Mouse (Mus musculus) stomach, embryonic 16.5 days (tissue): ENCODE results near the gene Cacna1h. TPM values are rescaled to one million over a fixed set of nuclear protein-coding genes. Genes with fewer than 3 reads are reported as not detected.
A peak's percentile ranks its signal among the peaks of the same experiment; 100 is the strongest.

Experiments
- ATAC-seq: fragments of 200-750 bp; cut with Nextera tagmentation; 2 replicates; pipeline ENCODE4 v1.8.0; 2017; ENCODE audit warnings: moderate number of reproducible peaks, moderate TSS enrichment; ENCODE audit not compliant: insufficient read depth, low FRiP score
- H3K27ac ChIP-seq: fragments of 300-500 bp; sonication (generic); 2 replicates; pipeline ENCODE4 v1.5.1; 2014; ENCODE audit warnings: low read length
- H3K27me3 ChIP-seq: fragments of 300-500 bp; sonication (generic); 2 replicates; pipeline ENCODE4 v1.6.1; 2014; ENCODE audit warnings: low read length, control low read depth, mixed read lengths; ENCODE audit not compliant: control insufficient read depth, insufficient read depth
- H3K36me3 ChIP-seq: fragments of 300-500 bp; sonication (generic); 2 replicates; pipeline ENCODE4 v1.6.1; 2014; ENCODE audit warnings: low read length; ENCODE audit not compliant: control insufficient read depth, insufficient read depth
- H3K4me1 ChIP-seq: fragments of 300-500 bp; sonication (generic); 2 replicates; pipeline ENCODE4 v1.6.1; 2014; ENCODE audit warnings: low read length, control low read depth, mixed read lengths; ENCODE audit not compliant: control insufficient read depth, insufficient read depth
- H3K4me2 ChIP-seq: fragments of 300-500 bp; sonication (generic); 2 replicates; pipeline ENCODE4 v1.6.1; 2014; ENCODE audit warnings: low read depth, low read length, mixed read lengths
- H3K4me3 ChIP-seq: fragments of 300-500 bp; sonication (generic); replicated peaks from 2 replicates; pipeline ENCODE4 v1.5.1; 2014; ENCODE audit warnings: mild to moderate bottlenecking, low read length
- H3K9ac ChIP-seq: fragments of 300-500 bp; sonication (generic); 2 replicates; pipeline ENCODE4 v1.6.1; 2014; ENCODE audit warnings: low read length
- H3K9me3 ChIP-seq: fragments of 300-500 bp; sonication (generic); replicated peaks from 2 replicates; pipeline ENCODE4 v1.6.1; 2016; ENCODE audit warnings: low read length, control low read depth; ENCODE audit not compliant: control insufficient read depth
- WGBS: fragments of 180-500 bp; shearing (Covaris S2); extraction: QIAGEN DNeasy Blood & Tissue Kit; methylation state at CpG from one replicate; pipeline ENCODE4 v1.1.7; 2014; 5-methylcytosine and 5-hydroxymethylcytosine counted together
- polyA plus RNA-seq: library from polyadenylated mRNA; unstranded; fragments of >200 nt; fragmentation: Nextera tagmentation; extraction: Ambion mirVana; gene quantifications from 2 replicates; pipeline ENCODE4 v1.2.1, GENCODE M21; 2015

The Cacna1h gene
- polyA plus RNA-seq, 1 experiment from 2014 or later, result 2.9 TPM

DNA sequence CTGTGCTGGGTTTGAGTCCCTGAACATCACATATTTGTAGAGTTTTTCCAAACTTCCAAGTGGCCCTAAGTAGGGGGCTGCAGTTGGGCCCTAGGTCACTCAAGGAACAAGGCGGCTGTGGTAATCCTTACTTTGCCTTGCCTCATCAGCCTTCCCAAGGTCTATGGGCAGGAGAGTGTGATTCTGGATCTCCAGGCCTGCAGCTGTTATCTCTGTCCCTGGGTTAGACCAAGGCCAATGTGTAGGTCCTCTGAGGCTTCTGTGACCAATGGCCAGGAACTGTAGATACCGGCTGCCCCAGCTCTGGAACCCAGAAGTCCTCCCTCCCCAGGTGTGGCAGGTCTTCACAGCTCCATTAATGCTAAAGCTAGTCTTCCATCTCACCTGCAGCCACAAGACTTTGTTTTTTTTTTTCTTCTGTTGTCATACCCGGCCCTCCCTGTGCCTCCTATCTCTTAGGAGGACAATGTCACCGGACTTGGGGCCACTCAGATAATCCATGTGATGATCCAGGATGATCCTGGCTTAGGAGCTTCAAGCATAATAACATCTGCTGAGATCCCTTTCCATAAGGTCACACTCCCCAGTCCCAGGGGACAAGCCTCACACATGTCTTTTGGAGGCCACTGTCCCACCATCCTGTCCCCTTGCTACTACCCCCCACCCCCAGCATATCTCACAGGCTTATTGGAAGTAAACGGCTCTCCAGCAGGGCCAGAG lies 18.8 kb upstream of the Cacna1h start:
- ATAC-seq, result no peak

DNA sequence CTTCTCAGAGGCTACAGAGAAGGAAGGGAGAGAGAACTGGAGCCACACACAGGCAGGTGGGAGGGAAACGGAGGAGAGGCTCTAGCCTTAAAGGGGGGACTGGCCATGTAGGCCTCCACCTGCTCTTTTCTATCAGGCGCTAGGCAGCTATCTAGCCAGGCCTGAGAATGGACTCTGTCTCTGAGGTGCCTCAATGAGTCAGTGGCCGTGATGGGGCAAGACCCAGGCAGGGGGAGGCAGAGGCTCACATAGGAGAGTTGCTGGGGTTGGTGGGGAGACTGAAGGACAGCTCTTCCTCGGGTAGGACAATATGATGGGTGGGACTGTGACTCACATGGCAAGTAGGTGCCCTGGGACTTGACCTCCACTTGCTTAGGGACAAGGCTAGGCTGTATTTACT lies 16.7 kb upstream of the Cacna1h start:
- Histone ChIP-seq H3K36me3 (no peaks in the 10 kb centered on the region), H3K4me2 (no peak overlapping the region), H3K27me3 (no peaks in the 10 kb centered on the region), H3K9ac (no peak overlapping the region), H3K27ac (no peak overlapping the region), H3K4me3 (no peak overlapping the region), H3K9me3 (no peaks in the 10 kb centered on the region), H3K4me1 (no peaks in the 10 kb centered on the region)
- 54% methylated on average over 4 of the region's 4 CpGs for WGBS
- no peak for ATAC-seq

More for the DNA sequence above, 18.8 kb upstream of the Cacna1h start:
- Histone ChIP-seq H3K27me3 (no peaks in the 10 kb centered on the region), H3K9me3 (no peaks in the 10 kb centered on the region), H3K4me2 (no peak overlapping the region), H3K4me3 (no peak overlapping the region), H3K9ac (no peak overlapping the region), H3K36me3 (no peaks in the 10 kb centered on the region), H3K27ac (no peak overlapping the region), H3K4me1 (no peaks in the 10 kb centered on the region)
- WGBS, result 72% methylated on average over 5 of the region's 5 CpGs

DNA sequence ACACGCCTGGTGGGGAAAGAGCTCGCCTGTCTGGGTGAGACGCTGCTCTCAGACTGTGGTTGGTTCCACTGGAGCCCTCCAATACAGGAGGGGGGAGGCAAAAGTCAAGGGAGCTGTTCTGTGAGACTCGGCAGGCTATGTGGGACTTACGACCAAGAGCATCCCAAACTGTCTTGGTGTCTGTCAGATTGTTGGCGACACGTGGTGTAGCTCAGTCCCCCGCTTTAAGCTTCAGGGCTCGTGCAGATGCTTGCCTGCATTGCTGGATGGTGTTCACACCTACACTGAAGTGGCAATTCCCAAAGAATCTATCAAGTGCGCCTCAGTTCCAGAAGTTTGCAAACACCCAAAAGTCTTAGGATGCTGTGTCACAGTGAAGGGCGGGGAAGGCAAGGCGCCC lies 14.3 kb upstream of the Cacna1h start:
- Histone ChIP-seq H3K27ac (no peak overlapping the region), H3K36me3 (no peaks in the 10 kb centered on the region), H3K9ac (no peak overlapping the region), H3K27me3 (no peaks in the 10 kb centered on the region), H3K9me3 (no peaks in the 10 kb centered on the region), H3K4me1 (0 out of 2 replicates have a peak, but pooled peaks cover 6% of the 10 kb centered on the region), H3K4me2 (no peak overlapping the region), H3K4me3 (no peak overlapping the region)
- ATAC-seq, result no peak
- WGBS, result 72% methylated on average over 12 of the region's 12 CpGs

DNA sequence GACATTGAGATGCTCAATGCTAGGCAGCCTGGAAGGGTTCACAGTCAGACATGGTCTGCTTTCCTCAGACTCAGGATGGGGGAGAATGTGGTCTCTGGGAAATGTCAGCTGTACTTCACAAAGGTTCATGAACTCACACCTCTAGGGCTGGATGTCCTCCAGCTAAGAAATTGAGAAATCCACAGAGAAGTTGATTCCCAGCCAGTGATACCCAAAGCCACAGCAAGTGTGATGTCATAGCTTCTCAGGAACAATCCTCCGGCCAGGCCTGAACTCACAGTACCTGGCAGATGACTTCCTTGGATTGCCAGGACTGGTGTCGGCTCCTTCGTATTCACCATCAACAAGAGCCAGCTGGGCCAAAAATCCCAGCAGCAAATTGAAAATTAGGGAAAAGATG lies 12.3 kb upstream of the Cacna1h start:
- Histone ChIP-seq H3K4me2 (no peak overlapping the region), H3K27ac (peak overlapping the region; percentile 26; the same call in 1 of the 2 replicates), H3K4me3 (no peak overlapping the region), H3K4me1 (0 out of 2 replicates have a peak, but pooled peaks cover 6% of the 10 kb centered on the region), H3K27me3 (no peaks in the 10 kb centered on the region), H3K9ac (no peak overlapping the region), H3K9me3 (no peaks in the 10 kb centered on the region), H3K36me3 (no peaks in the 10 kb centered on the region)
- WGBS, result 89% methylated on average over 3 of the region's 3 CpGs
- no peak for ATAC-seq

DNA sequence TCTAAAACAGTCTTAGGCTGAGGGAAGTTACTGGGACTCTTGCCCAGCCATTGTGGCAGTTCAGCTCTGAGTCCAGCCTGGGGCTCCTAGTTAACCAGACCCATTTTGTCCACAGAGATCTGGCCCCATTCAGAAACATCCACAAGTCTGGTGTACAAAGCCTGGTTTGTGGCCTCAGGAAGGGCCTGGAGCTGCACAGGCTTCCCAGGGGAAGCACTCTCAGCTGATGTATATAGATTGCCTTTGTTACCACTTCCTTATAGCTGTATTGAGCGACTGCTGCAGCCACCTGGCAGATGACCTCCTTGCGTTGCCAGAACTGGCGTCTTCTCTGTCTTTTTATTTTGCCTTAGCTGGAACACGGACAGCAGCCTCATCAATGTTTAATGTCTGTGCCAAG lies 11.5 kb upstream of the Cacna1h start:
- no peaks in the 10 kb centered on the region for H3K36me3 ChIP-seq
- H3K4me3 ChIP-seq, result no peak overlapping the region
- H3K9ac ChIP-seq, result no peak overlapping the region
- no peaks in the 10 kb centered on the region for H3K9me3 ChIP-seq
- H3K27me3 ChIP-seq, result no peaks in the 10 kb centered on the region
- no peak overlapping the region for H3K4me2 ChIP-seq
- no peak for ATAC-seq
- 40% methylated on average over 4 of the region's 4 CpGs for WGBS
- H3K4me1 ChIP-seq, result 0 out of 2 replicates have a peak, but pooled peaks cover 6% of the 10 kb centered on the region
- no peak overlapping the region for H3K27ac ChIP-seq

DNA sequence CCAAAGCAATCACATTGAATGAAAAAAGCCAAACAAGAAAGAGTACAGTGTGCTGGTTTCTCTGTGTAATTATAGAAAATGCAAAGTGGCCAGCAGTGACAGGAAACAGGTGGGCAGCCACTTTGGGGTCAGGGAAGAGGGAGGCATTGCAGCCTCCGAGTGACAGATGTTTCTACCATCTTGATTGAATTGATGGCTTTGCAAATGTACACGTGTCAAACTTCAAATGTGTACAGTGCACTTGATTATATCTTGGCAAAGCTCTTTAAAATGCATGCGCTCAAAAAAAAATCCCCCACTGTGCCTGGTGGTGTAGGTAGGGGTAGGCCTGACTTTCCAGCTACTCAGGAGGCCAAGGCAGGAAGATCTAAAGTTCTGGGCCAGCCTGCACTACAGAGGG lies 9.3 kb upstream of the Cacna1h start:
- H3K36me3 ChIP-seq, result no peaks in the 10 kb centered on the region
- 52% methylated on average over 3 of the region's 3 CpGs for WGBS
- H3K4me3 ChIP-seq, result no peak overlapping the region
- H3K9me3 ChIP-seq, result no peaks in the 10 kb centered on the region
- 0 out of 2 replicates have a peak, but pooled peaks cover 6% of the 10 kb centered on the region for H3K4me1 ChIP-seq
- no peak overlapping the region for H3K4me2 ChIP-seq
- no peak overlapping the region for H3K9ac ChIP-seq
- no peaks in the 10 kb centered on the region for H3K27me3 ChIP-seq
- ATAC-seq, result no peak
- no peak overlapping the region for H3K27ac ChIP-seq

DNA sequence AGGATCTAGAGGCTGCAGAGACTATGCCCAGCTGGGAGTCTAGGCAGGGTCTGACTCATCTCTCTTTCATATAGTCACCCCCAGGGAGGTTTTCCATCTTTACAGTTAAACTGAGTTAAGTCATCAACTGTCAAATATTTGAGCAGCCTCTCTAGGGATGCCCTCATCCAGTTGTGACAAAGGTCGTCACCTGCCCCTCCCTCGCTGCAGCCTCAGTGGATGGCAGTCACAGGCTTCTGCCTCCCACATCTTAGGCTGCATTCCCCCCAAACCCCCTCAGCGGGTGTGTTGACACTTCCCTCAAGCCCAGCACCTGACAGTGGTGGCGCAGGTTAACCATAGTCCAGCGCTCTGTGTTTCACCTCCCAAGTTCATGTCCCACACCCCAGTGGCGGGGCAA lies 7.8 kb upstream of the Cacna1h start:
- Histone ChIP-seq H3K4me3 (no peak overlapping the region), H3K27me3 (no peaks in the 10 kb centered on the region), H3K27ac (no peak overlapping the region), H3K36me3 (no peaks in the 10 kb centered on the region), H3K4me1 (0 out of 2 replicates have a peak, but pooled peaks cover 6% of the 10 kb centered on the region), H3K9ac (no peak overlapping the region), H3K9me3 (no peaks in the 10 kb centered on the region), H3K4me2 (no peak overlapping the region)
- 73% methylated on average over 6 of the region's 6 CpGs for WGBS
- no peak for ATAC-seq

DNA sequence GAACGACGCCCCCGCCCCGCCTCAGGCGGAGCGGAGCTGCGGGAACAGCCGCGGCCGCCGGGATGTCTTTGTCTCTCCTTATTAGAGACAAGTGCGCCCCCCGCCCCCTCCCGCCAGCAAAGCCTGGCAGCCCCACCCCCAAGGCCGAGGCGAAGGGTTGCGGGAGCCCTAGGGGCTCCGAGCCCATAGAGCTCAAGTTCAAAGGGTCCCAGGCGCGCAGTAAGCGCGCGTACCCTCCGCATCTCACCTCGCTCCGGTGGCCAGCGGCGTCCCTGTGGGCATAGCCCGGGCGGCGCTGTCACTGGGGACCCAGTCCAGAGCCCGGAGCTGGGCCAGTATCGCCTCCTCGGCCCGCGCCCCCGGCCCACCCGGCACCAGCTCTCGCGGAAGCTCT lies 363 bp downstream of the Cacna1h start:
- Histone ChIP-seq H3K4me1 (peaks cover 48% of the 10 kb centered on the region), H3K4me3 (peak overlapping the region; percentile 74), H3K4me2 (peak overlapping the region; percentile 93), H3K27me3 (no peaks in the 10 kb centered on the region), H3K36me3 (no peaks in the 10 kb centered on the region), H3K9ac (peak overlapping the region; percentile 77), H3K9me3 (no peaks in the 10 kb centered on the region), H3K27ac (0 out of 2 replicates have a peak overlapping the region, but pooled peaks have one; percentile 46)
- under 1% methylated on average over 40 of the region's 40 CpGs for WGBS
- ATAC-seq, result peak; percentile 8

DNA sequence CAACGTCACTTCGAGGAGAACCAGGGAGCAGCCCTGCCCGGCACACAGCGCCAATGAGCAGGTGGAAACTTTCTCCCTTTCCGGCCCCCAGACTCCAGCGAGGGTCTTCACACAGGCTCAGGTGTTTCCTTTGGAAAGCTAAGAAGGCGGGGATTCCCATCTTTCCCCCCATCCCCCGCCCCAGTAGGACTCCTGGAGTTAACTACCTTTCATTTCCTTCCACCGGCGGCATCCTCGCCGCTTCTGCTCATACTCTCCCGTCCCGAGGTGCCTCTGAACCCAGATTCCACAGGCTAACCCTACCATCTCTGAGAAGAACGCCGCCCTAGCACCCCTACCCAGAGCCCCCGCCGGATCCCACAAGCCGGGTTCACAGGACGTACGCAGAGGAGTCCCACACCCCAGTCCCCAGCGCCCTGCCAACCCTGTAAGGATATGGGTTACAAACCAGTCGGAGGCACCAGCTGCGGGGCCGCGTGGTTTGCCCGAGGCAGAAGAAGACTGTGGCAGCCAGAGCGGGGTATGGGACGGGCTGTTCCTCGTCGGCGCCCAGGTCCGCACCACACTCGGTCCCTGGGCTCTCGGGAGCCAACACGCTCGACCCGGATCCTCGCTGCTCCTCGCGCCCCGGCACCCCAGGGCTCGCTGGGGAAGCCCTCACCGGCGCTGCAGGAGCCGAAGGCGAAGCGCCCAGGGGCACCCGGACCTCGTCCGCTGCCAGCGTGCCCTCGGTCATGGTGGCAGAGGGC lies 976 bp downstream of the Cacna1h start:
- ATAC-seq, result no peak
- Histone ChIP-seq H3K27ac (no peak overlapping the region), H3K27me3 (no peaks in the 10 kb centered on the region), H3K4me2 (peak overlapping the region; percentile 93), H3K9me3 (no peaks in the 10 kb centered on the region), H3K4me1 (peaks cover 54% of the 10 kb centered on the region), H3K36me3 (no peaks in the 10 kb centered on the region), H3K9ac (peak overlapping the region; percentile 77), H3K4me3 (peak overlapping the region; percentile 74)
- WGBS, result 2% methylated on average over 53 of the region's 53 CpGs
